Mouse (Mus musculus) bone marrow macrophage, adult 2 months (primary cell): Measurements from ENCODE around the gene Snrpf.

Experiments used
- CTCF ChIP-seq: IDR thresholded peaks from 2 replicates; pipeline ENCODE4 v1.5.1; 2012; ENCODE audit warnings: low read depth, mild to moderate bottlenecking, low read length, moderate library complexity
- POLR2A ChIP-seq: IDR thresholded peaks from 2 replicates; pipeline ENCODE4 v1.6.1; 2012; ENCODE audit warnings: mild to moderate bottlenecking, low read depth, low read length, borderline replicate concordance

DNA sequence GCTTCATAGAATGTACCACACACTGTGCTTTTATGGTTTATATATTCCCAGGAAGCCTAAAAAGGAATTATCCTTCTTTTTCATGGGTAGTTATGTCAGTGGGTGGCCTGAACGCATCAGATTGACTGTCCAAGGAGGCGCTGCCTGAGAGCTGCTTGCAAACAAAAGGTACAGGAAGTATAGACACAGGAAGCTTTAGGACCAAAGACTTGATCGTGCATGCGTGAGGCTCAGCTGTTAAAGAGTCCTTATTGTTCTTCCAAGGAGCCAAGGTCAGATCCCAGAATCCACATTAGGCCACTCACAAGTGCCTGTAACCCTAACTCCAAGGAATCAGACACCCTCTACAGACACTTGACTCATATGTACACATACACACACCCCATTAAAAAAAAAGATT, 47.1 kb downstream of the Snrpf start:
- no peak for TF ChIP-seq CTCF
- TF ChIP-seq POLR2A, result no peak
